Mouse (Mus musculus) intestine, embryonic 14.5 days (tissue): ENCODE data around the gene Pde6d. TPM values are rescaled to one million over a fixed set of nuclear protein-coding genes. Genes with fewer than 3 reads are reported as not detected.

Source experiments
- ATAC-seq: fragments of 200-750 bp; cut with Nextera tagmentation; replicated peaks from 2 replicates; pipeline ENCODE4 v1.8.0; 2017; ENCODE audit warnings: low read depth, moderate number of reproducible peaks, moderate TSS enrichment, moderate library complexity; ENCODE audit not compliant: low FRiP score, low TSS enrichment
- DNase-seq: peaks from one replicate; pipeline ENCODE4 v3.0.0-alpha.2; 2018; ENCODE audit warnings: low spot score
- H3K27ac ChIP-seq: fragments of 300-500 bp; sonication (generic); 2 replicates; pipeline ENCODE4 v1.5.1; 2014; ENCODE audit warnings: low read depth, mild to moderate bottlenecking, control low read depth
- H3K27me3 ChIP-seq: fragments of 300-500 bp; sonication (generic); replicated peaks from 2 replicates; pipeline ENCODE4 v1.6.1; 2014; ENCODE audit warnings: low read length, control low read depth; ENCODE audit not compliant: control insufficient read depth, insufficient read depth
- H3K36me3 ChIP-seq: fragments of 300-500 bp; sonication (generic); 2 replicates; pipeline ENCODE4 v1.6.1; 2014; ENCODE audit warnings: low read length, control low read depth; ENCODE audit not compliant: control insufficient read depth, insufficient read depth
- H3K4me1 ChIP-seq: fragments of 300-500 bp; sonication (generic); replicated peaks from 2 replicates; pipeline ENCODE4 v1.6.1; 2014; ENCODE audit warnings: low read length, control low read depth, mixed read lengths; ENCODE audit not compliant: control insufficient read depth, insufficient read depth
- H3K4me2 ChIP-seq: fragments of 300-500 bp; sonication (generic); 2 replicates; pipeline ENCODE4 v1.6.1; 2014; ENCODE audit warnings: low read length
- H3K4me3 ChIP-seq: fragments of 300-500 bp; sonication (generic); 2 replicates; pipeline ENCODE4 v1.5.1; 2014; ENCODE audit warnings: low read depth, low read length, control low read depth, mixed read lengths
- H3K9ac ChIP-seq: fragments of 300-500 bp; sonication (generic); 2 replicates; pipeline ENCODE4 v1.6.1; 2014; ENCODE audit warnings: mild to moderate bottlenecking, low read length
- H3K9me3 ChIP-seq: fragments of 300-500 bp; sonication (generic); 2 replicates; pipeline ENCODE4 v1.6.1; 2016; ENCODE audit warnings: low read length, control low read depth; ENCODE audit not compliant: control insufficient read depth
- WGBS: fragments of 180-500 bp; shearing (Covaris S2); extraction: QIAGEN DNeasy Blood & Tissue Kit; methylation state at CpG from one replicate; pipeline ENCODE4 v1.1.7; 2014; 5-methylcytosine and 5-hydroxymethylcytosine counted together
- polyA plus RNA-seq: library from polyadenylated mRNA; unstranded; fragments of >200 nt; fragmentation: Nextera tagmentation; extraction: Ambion mirVana; gene quantifications from 2 replicates; pipeline ENCODE4 v1.2.1, GENCODE M21; 2014

Pde6d gene
- polyA plus RNA-seq, 1 experiment from 2014 or later: 46.0 TPM

GRCm38 (mm10) chr1:86531547-86532321, 50.7 kb downstream of the Pde6d start:
- Histone ChIP-seq H3K4me2 (peak overlapping the region; percentile 5; the same call in 1 of the 2 replicates), H3K9ac (no peak overlapping the region), H3K27ac (peak overlapping the region; percentile 34), H3K4me3 (no peak overlapping the region), H3K36me3 (peaks cover 24% of the 10 kb centered on the region), H3K4me1 (peaks cover 24% of the 10 kb centered on the region), H3K9me3 (no peaks in the 10 kb centered on the region), H3K27me3 (no peaks in the 10 kb centered on the region)
- ATAC-seq (peak; percentile 17), DNase-seq (peak; percentile 84)
- WGBS: 3% methylated on average over 13 of the region's 13 CpGs

- Histone ChIP-seq H3K4me3 (no peak overlapping the region), H3K27me3 (no peaks in the 10 kb centered on the region), H3K27ac (peak overlapping the region; percentile 34), H3K9ac (0 out of 2 replicates have a peak overlapping the region, but pooled peaks have one; percentile 13), H3K4me1 (peaks cover 24% of the 10 kb centered on the region), H3K9me3 (no peaks in the 10 kb centered on the region), H3K36me3 (peaks cover 24% of the 10 kb centered on the region), H3K4me2 (0 out of 2 replicates have a peak overlapping the region, but pooled peaks have one; percentile 5)
- DNase-seq (peak; percentile 72), ATAC-seq (no peak)
- 16% methylated on average over 4 of the region's 4 CpGs for WGBS
Observed at GRCm38 (mm10) chr1:86530871-86531546, 51.4 kb downstream of the Pde6d start.

GRCm38 (mm10) chr1:86529590-86529989, 52.8 kb downstream of the Pde6d start:
- Histone ChIP-seq H3K27ac (no peak overlapping the region), H3K9ac (peak overlapping the region; percentile 100), H3K9me3 (no peaks in the 10 kb centered on the region), H3K4me1 (peaks cover 26% of the 10 kb centered on the region), H3K36me3 (peaks cover 24% of the 10 kb centered on the region), H3K27me3 (no peaks in the 10 kb centered on the region), H3K4me3 (peak overlapping the region; percentile 100), H3K4me2 (peak overlapping the region; percentile 98)
- DNase-seq: peak; percentile 56
- no peak for ATAC-seq
- 20% methylated on average over 4 of the region's 4 CpGs for WGBS

GRCm38 (mm10) chr1:86528571-86529180, 53.8 kb downstream of the Pde6d start:
- Histone ChIP-seq H3K4me2 (peak overlapping the region; percentile 98), H3K4me3 (peak overlapping the region; percentile 100), H3K27me3 (no peaks in the 10 kb centered on the region), H3K4me1 (peaks cover 31% of the 10 kb centered on the region), H3K27ac (peak overlapping the region; percentile 100), H3K9me3 (no peaks in the 10 kb centered on the region), H3K9ac (peak overlapping the region; percentile 100), H3K36me3 (peaks cover 24% of the 10 kb centered on the region)
- 0% methylated on average over 15 of the region's 15 CpGs for WGBS
- no peak for DNase-seq
- no peak for ATAC-seq

- Histone ChIP-seq H3K36me3 (peaks cover 24% of the 10 kb centered on the region), H3K4me3 (peak overlapping the region; percentile 100), H3K27ac (peak overlapping the region; percentile 100), H3K9me3 (no peaks in the 10 kb centered on the region), H3K9ac (peak overlapping the region; percentile 100), H3K27me3 (no peaks in the 10 kb centered on the region), H3K4me1 (peaks cover 31% of the 10 kb centered on the region), H3K4me2 (peak overlapping the region; percentile 98)
- DNase-seq (peak; percentile 98), ATAC-seq (no peak; the same call in 1 of the 2 replicates)
- under 1% methylated on average over 88 of the region's 89 CpGs for WGBS
Observed at GRCm38 (mm10) chr1:86527599-86528486, 54.6 kb downstream of the Pde6d start.

GRCm38 (mm10) chr1:86526789-86527598, 55.4 kb downstream of the Pde6d start:
- DNase-seq (peak; percentile 82), ATAC-seq (no peak)
- Histone ChIP-seq H3K9ac (peak overlapping the region; percentile 100), H3K9me3 (no peaks in the 10 kb centered on the region), H3K36me3 (peaks cover 24% of the 10 kb centered on the region), H3K4me1 (peaks cover 30% of the 10 kb centered on the region), H3K27ac (peak overlapping the region; percentile 100), H3K27me3 (no peaks in the 10 kb centered on the region), H3K4me2 (peak overlapping the region; percentile 98), H3K4me3 (peak overlapping the region; percentile 100)
- under 1% methylated on average over 110 of the region's 111 CpGs for WGBS

GRCm38 (mm10) chr1:86526116-86526788, 56.2 kb downstream of the Pde6d start, which contains the start of gene Ptma:
Gene Ptma (plus strand): TSS chr1:86526726.
- WGBS: under 1% methylated on average over 55 of the region's 63 CpGs

More at GRCm38 (mm10) chr1:86526116-86526788, 56.2 kb downstream of the Pde6d start, which contains the start of gene Ptma:
- Histone ChIP-seq H3K4me3 (peak within 1 kb of the TSS; percentile 100), H3K4me1 (peaks cover 23% of the 10 kb centered on the region), H3K27ac (peak within 1 kb of the TSS; percentile 100), H3K4me2 (peak within 1 kb of the TSS; percentile 98), H3K27me3 (no peaks in the 10 kb centered on the region), H3K9ac (peak within 1 kb of the TSS; percentile 100), H3K9me3 (no peaks in the 10 kb centered on the region), H3K36me3 (peaks cover 21% of the 10 kb centered on the region)
- peak; percentile 99 for DNase-seq
- peak; percentile 94 for ATAC-seq
